Mouse (Mus musculus): ENCODE results near the gene Hacl1. TPM values are rescaled to one million over a fixed set of nuclear protein-coding genes. Genes with fewer than 3 reads are reported as not detected.

Hacl1 gene
- polyA plus RNA-seq, 1 experiment: 10.7 TPM

- Histone ChIP-seq H3K4me3 (replicated peaks; ENCODE audit: extremely low read depth, low read depth, low read length) (no peak overlapping the region), H3K4me1 (ENCODE audit: control insufficient read depth, insufficient read depth, low read length) (peaks cover 3% of the 10 kb centered on the region)
- WGBS: 68% methylated on average over 3 of the region's 3 CpGs
- DNase-seq: no peak
- TF ChIP-seq CTCF (IDR thresholded peaks at IDR 0.05; ENCODE audit: insufficient read depth, low read length) (no peak), POLR2A (IDR thresholded peaks at IDR 0.05; ENCODE audit: borderline replicate concordance, extremely low read depth, low read depth, low read length) (no peak)
These were observed 4.0 kb upstream of the Hacl1 start for GRCm38 (mm10) chr14:31644931-31645547.

- no peak for DNase-seq
- WGBS: 69% methylated on average over 5 of the region's 5 CpGs
These were observed 3.2 kb upstream of the Hacl1 start for GRCm38 (mm10) chr14:31644183-31644830.

GRCm38 (mm10) chr14:31641506-31642155, 545 bp upstream of the Hacl1 start:
- DNase-seq: no peak
- WGBS: 52% methylated on average over 9 of the region's 9 CpGs
- Histone ChIP-seq H3K4me3 (replicated peaks; ENCODE audit: extremely low read depth, low read depth, low read length) (peak overlapping the region; percentile 63), H3K4me1 (ENCODE audit: control insufficient read depth, insufficient read depth, low read length) (peaks cover 3% of the 10 kb centered on the region)
- TF ChIP-seq CTCF (IDR thresholded peaks at IDR 0.05; ENCODE audit: insufficient read depth, low read length) (no peak), POLR2A (IDR thresholded peaks at IDR 0.05; ENCODE audit: borderline replicate concordance, extremely low read depth, low read depth, low read length) (no peak)

More at GRCm38 (mm10) chr14:31644183-31644830, 3.2 kb upstream of the Hacl1 start:
- Histone ChIP-seq H3K4me3 (replicated peaks; ENCODE audit: extremely low read depth, low read depth, low read length) (no peak overlapping the region), H3K4me1 (ENCODE audit: control insufficient read depth, insufficient read depth, low read length) (peaks cover 3% of the 10 kb centered on the region)
- TF ChIP-seq POLR2A (IDR thresholded peaks at IDR 0.05; ENCODE audit: borderline replicate concordance, extremely low read depth, low read depth, low read length) (no peak), CTCF (IDR thresholded peaks at IDR 0.05; ENCODE audit: insufficient read depth, low read length) (no peak)

DNA sequence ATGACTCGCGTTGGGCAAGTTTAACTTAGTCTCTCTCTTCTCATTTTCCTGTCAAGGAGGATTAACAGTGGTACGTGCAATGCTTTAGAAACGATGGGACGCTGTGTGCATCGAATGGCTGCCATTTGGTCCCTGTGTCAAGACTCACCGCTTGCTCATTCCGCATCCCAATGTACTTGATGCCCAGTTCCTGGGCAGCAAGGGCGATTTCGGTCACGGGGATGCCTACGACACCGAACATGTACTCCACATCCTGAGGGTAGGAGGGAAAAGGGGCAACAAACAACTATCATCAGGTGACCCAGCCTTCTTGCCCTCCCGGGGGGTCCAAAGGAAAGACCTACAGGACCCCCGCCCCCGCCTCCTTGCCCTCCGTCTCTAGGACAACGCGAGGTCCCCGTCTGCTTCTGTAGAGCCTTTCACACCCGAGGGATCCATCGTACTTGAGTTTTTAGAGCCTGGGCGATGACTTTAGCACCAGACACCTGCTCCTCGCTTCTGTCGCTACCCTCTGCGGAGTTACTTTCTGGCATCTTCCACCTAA, 668 bp downstream of the Hacl1 start, which contains the start of gene Gm49387:
Gene Gm49387, minus strand, starts transcription at position 533 of the 544 bp plus-strand sequence.
- no peak for DNase-seq
- WGBS: 3% methylated on average over 26 of the region's 26 CpGs
- no peak for TF ChIP-seq CTCF (IDR thresholded peaks at IDR 0.05; ENCODE audit: insufficient read depth, low read length)
- TF ChIP-seq POLR2A (IDR thresholded peaks at IDR 0.05; ENCODE audit: borderline replicate concordance, extremely low read depth, low read depth, low read length): no peak
- Histone ChIP-seq H3K4me3 (replicated peaks; ENCODE audit: extremely low read depth, low read depth, low read length) (peak within 1 kb of the TSS; percentile 63), H3K4me1 (ENCODE audit: control insufficient read depth, insufficient read depth, low read length) (peaks cover 3% of the 10 kb centered on the region)

DNA sequence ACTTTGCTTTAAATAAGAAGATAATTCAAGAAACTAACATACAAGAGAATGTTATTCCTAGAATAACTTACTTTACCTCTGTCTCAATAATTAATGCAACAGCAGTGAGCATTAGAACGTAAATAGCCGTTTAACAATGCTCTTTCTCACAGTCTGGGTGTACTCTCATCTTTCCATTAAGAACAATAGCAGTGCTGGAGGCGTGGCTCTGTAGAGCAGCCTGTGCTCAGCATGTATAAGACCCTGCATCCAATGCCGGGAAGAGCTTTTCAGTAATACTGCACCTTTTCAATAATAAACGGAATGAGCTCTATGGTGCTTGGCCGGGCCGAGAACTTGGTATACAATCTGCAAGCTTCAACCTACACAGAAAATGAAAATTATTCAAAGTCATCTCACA, 10.4 kb downstream of the Hacl1 start:
- DNase-seq: no peak
- WGBS: 78% methylated on average over 7 of the region's 7 CpGs
- Histone ChIP-seq H3K4me3 (replicated peaks; ENCODE audit: extremely low read depth, low read depth, low read length) (no peak overlapping the region), H3K4me1 (ENCODE audit: control insufficient read depth, insufficient read depth, low read length) (no peaks in the 10 kb centered on the region)
- TF ChIP-seq POLR2A (IDR thresholded peaks at IDR 0.05; ENCODE audit: borderline replicate concordance, extremely low read depth, low read depth, low read length): no peak
- TF ChIP-seq CTCF (IDR thresholded peaks at IDR 0.05; ENCODE audit: insufficient read depth, low read length): no peak

- 87% methylated on average over 12 of the region's 12 CpGs for WGBS
- H3K4me3 ChIP-seq (replicated peaks; ENCODE audit: extremely low read depth, low read depth, low read length): no peak overlapping the region
- DNase-seq: no peak
- TF ChIP-seq POLR2A (IDR thresholded peaks at IDR 0.05; ENCODE audit: borderline replicate concordance, extremely low read depth, low read depth, low read length): no peak
- no peak for TF ChIP-seq CTCF (IDR thresholded peaks at IDR 0.05; ENCODE audit: insufficient read depth, low read length)
- no peaks in the 10 kb centered on the region for H3K4me1 ChIP-seq (ENCODE audit: control insufficient read depth, insufficient read depth, low read length)
These were observed 18.3 kb downstream of the Hacl1 start for GRCm38 (mm10) chr14:31622748-31623147.

DNA sequence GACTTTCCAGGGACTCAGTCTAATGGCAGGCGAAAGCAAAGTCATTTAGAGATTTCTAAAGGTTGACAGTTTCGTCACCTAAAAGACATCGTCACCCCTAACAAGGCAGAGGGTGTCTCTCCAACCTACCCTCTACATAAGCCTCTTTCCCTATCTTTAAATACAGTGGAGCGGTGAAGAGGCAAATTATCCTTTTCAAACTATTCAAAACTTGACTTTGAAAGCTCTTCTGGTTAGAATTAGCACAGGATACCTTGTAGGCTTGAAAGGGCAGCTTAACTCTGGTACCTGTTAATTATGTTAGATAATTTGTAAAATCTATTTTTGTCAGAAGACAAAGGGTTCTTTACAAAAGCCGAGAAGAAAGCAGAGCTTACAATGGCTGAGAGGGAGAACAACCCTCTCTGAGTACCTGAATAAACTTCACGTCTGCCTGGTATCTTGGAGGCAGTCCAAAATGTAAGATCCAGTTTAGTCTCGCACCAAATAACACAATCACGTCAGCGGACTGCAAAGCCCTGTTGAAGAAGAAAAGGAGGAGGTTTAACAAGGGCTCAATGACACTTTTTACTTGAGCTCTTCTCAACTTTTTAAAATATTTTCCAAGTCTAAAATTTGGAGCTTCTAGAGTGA, 20.4 kb downstream of the Hacl1 start:
- Histone ChIP-seq H3K4me3 (replicated peaks; ENCODE audit: extremely low read depth, low read depth, low read length) (no peak overlapping the region), H3K4me1 (ENCODE audit: control insufficient read depth, insufficient read depth, low read length) (no peaks in the 10 kb centered on the region)
- WGBS: 76% methylated on average over 9 of the region's 9 CpGs
- TF ChIP-seq POLR2A (IDR thresholded peaks at IDR 0.05; ENCODE audit: borderline replicate concordance, extremely low read depth, low read depth, low read length): no peak
- DNase-seq: no peak

GRCm38 (mm10) chr14:31617997-31618396, 23.1 kb downstream of the Hacl1 start:
- H3K4me1 ChIP-seq (ENCODE audit: control insufficient read depth, insufficient read depth, low read length): no peaks in the 10 kb centered on the region
- WGBS: 88% methylated on average over 3 of the region's 3 CpGs
- DNase-seq: no peak
- TF ChIP-seq POLR2A (IDR thresholded peaks at IDR 0.05; ENCODE audit: borderline replicate concordance, extremely low read depth, low read depth, low read length) (no peak), CTCF (IDR thresholded peaks at IDR 0.05; ENCODE audit: insufficient read depth, low read length) (no peak)
- H3K4me3 ChIP-seq (replicated peaks; ENCODE audit: extremely low read depth, low read depth, low read length): no peak overlapping the region

DNA sequence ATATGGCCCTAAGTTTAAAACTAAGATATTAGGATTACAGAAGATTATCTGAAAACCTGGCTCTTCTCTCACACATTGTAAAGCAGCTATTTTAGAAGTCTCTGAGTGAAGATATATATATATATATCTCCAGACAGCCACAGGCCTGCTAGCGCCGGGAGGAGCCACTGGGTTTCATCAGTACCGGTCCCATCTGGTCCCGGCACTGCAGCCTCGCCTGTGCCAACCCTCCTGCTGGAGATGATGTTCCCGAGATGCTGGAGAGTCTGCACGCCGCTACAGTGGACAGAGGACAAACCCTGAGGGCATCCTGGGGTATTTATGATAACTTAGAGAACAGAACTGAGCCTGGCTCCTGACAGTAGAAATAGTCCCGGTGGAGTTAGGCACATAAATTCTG, 23.9 kb downstream of the Hacl1 start:
- 85% methylated on average over 9 of the region's 9 CpGs for WGBS
- Histone ChIP-seq H3K4me3 (replicated peaks; ENCODE audit: extremely low read depth, low read depth, low read length) (no peak overlapping the region), H3K4me1 (ENCODE audit: control insufficient read depth, insufficient read depth, low read length) (no peaks in the 10 kb centered on the region)
- TF ChIP-seq POLR2A (IDR thresholded peaks at IDR 0.05; ENCODE audit: borderline replicate concordance, extremely low read depth, low read depth, low read length): no peak
- TF ChIP-seq CTCF (IDR thresholded peaks at IDR 0.05; ENCODE audit: insufficient read depth, low read length): no peak
- no peak for DNase-seq

All from lung, adult 2 months (tissue).